Mouse (Mus musculus) c-Kit-positive CD71-negative TER-119-negative erythroid progenitor cells, embryonic 14.5 days (primary cell): ENCODE measurements around the gene Smg7.

ENCODE experiments used
- DNase-seq: peaks from one replicate; pipeline ENCODE4 v3.0.0-alpha.2; 2013; ENCODE audit warnings: low read depth

The Smg7 gene

DNA sequence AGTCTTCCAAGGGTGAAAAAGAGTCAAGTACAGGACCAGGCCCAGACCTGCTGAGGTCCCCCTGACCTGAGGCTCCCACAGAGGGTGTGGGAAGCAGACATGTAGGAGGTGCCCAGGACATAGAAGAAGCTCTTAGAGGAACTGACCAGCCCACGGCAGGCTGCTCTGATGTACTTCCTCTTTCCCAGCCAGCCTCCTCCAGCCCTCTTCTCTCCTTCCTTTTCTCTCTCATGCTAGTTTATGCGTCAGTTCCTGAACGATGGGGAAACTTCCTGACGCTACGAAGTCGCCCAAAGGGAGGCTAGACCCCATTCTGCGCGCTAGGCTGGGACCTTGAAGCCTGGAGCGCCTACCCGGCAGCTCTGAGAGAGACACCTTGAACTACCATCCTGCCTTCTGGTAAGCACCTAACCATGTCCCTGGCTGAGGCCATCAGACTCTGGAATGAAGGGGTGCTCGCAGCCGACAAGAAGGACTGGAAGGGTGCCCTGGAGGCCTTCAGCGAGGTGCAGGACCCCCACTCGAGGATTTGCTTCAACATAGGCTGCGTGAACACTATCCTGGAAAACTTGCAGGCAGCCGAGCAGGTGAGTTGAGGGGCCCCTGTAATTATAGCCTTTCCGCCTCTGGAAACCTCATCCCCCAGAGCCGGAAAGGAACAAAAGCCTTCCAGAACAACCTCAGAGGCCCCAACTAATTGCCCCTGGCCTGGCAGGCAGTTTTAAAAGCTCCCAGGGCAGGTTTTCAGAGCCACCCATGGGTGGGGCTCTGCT, 94.6 kb downstream of the Smg7 start:
- no peak for DNase-seq

DNA sequence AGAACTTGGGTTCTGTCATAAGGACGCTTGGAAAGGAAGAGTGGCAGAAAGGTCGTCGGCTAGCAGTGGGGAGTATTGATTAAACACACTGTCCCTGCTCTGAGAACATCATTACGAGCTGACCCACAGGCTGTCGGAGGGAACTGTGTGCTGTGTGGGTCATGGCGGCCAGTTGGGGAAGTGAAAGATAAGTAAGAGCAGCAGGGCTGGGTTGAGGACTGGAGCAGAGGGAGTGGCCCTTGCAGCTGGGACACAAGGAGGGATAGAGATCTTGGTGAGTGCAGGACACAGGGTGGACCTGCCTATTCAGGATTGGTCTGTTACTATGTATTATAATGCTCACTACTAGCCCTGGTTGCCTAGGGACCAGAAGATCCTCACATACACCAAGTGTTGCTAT, 97.5 kb downstream of the Smg7 start:
- DNase-seq: no peak

DNA sequence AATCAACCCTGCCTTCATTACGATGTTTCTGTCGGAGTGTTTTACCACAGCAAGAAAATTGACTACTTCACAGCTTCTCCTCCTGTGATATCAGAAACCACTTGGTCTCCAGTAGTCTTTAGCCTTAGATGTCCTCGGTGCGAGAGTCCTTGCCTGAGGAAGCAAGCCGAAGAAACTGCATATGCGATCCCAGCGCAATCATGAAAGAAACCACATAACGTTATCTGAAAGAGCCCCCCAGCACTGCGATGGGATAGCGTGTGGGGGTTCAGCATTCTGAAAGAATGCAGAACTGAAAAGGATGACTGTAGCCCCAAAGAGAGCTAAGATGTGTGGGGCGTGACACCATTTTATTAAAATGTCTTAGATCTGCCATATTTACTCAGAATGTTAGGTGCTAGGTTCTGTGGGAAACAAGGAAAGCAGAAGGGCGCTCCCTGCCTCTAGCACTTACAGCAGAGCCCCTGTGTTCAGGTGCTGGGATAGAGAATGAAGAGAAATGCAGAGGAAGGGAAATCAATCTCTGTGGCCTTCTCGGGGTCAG, 101.7 kb downstream of the Smg7 start:
- no peak for DNase-seq

DNA sequence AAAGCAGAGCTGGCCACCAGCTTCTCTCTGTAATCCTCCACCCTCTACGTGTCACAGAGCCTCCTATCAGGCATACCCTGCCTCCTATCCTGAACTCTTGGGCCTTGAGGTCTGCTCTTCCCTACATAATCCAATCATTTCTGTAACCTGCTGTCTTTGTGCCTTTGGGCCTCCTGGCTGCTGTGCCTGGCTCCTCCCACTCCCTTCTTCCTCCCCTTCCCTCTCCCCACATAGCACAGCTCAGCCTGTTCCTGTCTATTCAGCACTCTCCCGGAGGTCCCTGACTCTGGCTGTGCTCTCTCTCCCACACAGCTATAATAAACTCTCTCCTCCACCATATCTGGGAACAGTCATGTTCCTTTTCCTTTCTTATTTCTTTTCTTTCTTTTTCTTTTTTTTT, 102.5 kb downstream of the Smg7 start, which contains the start of gene Ncf2:
Gene Ncf2, plus strand, starts transcription at position 298 of the 400 bp plus-strand sequence.
- no peak for DNase-seq

DNA sequence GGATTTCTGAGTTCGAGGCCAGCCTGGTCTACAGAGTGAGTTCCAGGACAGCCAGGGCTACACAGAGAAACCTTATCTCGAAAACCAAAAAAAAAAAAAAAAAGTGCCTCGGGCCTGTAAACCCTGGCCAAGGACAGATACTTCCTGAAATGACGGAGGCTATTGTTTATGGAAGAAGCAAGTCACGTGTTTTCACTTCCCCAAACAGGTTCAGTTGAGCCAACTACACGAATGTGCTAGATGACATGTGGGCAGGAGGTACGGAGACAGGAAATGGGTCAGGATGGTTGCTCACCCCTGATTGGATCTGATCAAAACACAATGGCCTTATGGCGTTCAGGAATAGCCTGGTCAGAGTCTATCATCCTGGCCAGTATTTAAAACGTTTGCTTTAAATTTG, 104.3 kb downstream of the Smg7 start:
- DNase-seq: no peak

DNA sequence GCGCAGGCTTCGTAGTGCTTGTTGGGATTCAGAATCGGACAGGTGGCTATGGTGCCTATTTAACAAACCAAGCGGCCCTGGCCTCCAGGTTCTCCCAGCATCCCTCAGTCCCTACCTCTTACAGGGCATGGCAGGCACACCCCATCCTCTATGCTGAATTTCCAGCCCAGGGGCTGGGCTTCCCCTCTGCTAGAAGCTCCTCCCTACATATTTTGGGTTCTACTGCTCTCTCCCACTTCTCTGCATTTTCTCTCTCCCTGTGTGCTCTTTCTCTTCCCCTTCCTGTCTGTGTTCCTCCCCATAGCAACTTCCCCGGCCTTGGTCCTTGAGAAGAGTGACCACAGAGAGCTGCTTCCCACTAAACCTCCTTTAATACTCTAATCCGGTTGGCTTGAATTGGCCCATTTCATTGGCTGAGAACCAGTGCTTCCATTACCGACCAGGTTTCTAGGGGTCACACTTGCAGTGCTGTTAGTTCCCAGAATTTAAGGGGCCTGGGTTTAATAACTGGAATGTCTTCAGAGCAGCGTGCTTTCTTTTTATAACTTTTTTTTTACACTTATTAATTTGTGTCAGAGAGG, 105.7 kb downstream of the Smg7 start:
- no peak for DNase-seq

DNA sequence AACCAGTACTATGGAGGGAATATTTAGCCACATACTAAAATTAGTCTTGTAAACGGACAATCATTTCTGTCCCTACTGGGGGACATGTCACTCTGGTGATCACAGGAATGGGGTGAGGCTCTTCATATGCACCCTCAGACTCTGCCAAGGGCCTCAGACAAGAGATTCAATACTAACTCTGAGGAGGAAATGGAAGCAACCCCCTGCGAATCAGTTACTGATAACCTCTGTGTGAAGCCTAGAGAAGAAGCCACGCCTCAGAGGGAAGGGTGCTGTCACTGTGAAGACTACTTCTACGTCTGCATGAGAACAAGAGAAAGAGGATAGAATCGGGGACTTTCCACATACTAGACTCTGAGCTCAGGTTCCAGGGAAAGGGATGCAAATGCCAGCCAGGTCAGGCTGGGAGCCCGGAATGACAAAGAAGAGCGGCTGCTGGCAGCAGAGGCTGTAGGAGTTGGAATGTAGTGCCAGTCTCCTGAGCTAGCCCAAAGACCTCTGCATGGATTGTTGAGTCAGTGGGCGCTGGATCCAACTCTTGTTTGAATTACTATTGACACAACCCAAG, 106.7 kb downstream of the Smg7 start:
- DNase-seq: no peak

DNA sequence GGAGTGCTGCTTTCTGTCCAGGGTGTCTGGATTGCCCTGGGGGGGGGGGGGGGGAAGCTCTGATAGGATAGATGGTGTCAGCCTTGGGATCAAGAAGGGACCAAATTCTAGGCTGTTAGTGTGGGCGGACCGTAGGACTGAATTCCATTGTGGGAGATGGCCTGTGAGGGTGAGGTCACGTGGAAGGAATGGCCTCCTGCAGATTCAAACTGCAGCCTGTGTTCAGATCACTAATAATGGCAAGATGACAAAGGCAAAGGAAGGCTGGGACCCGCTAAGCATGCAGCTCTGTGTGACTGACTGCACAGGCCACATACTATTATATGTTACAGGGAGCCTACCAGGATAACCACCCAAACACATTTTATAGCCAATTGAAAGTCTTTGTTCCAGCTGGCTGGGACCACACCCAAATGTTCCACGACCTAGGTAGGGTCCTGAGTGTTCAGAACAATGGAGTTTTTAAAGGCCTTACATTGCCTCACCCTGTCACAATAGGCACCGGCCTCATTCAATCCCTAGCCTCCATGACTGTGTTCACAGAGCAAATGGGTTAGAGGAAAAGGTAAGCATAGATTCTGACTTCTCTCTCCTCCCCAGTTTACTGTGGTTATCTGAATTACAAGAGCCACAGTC, 108.8 kb downstream of the Smg7 start:
- DNase-seq: no peak

DNA sequence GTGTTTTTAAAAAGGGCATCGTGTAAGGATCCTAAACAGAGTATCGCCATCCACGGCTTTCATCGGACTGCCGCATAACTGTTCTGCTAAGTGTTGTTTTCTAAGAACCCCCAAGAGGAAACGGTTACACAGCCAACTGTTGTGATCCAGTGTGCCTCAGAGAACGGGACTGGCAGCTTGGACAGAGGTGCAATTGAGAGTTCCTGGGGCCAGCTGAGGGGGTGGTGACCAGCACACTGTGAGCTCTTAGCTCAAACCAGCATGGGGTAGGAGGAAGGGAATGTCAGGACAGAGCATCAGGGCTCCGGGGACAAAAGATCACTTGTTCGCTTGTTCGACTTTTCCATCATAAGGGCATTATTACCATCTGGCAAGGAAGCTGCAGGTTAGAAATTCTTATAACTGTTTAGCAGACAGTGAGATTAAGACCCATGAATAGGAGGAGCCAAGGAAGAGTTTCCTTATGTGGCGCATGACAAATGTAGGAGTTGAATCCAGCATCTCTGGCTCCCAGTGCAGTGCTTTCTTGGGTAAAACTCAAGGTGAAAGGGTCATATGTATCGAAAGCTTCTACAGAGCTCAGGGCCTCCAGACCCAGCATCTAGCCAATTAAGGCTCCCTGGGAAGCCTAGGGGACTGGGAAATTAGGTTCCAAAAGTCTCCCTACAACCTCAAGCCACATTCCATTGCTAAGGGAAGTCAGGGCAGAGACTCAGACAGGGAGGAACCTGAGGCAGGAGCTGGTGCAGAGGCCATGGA, 109.5 kb downstream of the Smg7 start:
- DNase-seq: no peak

DNA sequence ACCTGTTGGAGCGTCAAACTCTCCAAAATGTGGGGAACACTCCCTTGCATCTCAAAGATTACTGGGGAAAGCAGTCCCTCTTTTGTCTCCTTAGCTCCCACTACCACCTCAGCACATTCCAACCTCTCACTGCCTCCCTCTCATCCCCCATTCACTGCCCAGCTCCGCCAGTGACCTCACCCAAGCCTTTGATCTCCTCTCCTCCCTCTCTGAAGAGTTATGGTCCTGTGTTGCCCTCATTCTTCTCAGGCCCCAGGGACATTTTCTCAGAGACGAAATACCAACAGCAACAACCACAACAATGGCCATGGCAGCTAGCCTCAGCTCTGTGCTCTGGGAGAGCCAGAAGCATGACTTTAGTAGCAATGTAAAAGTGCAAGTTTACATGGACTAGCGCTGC, 111.2 kb downstream of the Smg7 start:
- no peak for DNase-seq

DNA sequence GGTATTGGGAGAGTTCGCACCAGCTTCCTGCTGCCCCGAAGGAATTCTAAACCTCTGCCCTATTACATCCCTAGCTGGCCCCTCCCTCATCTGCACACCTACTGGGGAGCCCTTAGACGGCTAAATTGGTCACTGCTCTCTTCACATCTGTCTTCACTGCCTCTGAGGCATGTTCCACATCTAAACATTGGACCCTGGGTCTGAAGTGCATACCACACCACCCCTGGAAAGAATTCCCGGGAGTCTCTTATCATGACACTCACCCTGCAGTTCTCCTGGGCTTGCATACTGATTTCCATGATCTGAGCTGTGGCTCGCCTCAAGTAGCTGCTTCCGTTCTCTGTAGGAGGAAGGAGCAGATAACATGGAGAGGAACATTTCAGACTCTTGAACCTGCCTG, 111.6 kb downstream of the Smg7 start:
- no peak for DNase-seq

DNA sequence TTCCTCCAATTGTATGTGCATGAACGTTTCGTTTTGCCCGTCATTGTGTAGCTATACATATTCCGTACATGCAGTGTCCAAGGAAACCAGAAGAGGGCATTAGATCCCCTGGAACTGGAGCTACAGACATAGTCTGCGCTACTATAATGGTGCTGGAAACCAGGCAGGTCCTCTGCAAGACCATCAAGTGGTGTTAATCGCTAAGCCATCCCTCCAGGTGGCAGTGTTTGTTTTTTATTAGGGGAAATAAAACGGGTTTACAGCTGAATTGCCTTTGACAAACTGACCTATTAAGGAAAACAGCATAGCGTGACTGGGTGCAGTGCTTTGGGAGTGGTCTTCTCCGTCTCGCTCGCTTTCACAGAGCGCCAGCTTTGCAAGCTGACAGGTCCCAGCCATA, 112.2 kb downstream of the Smg7 start:
- DNase-seq: no peak

DNA sequence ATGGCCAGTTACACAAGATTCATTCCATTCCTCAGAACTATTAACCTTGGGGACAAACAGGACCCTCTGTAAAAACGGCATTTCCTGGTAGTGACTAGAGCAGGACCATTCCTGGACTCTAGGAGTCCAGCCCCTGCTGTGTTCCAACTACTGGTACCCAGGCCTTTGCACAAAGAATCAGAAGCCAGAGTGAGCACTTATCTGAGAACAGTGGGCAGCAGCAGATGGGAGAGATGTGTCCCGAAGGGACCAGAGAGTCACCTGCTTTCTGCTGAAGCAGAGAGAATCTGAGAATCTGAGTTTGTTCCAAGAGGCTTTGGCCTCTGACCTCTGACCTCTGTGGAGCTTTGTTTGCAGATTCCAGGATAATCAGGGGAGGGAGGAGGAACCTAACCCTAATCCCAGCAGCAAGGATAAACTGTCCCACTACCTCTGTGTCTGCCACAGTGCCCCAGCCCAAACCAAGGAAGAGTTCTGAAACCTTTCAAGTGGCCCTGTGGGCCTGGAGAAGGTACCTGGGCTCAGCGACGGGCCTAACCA, 114.3 kb downstream of the Smg7 start:
- DNase-seq: no peak
